Mouse (Mus musculus): ENCODE measurements around the gene Hoxc4. TPM values are rescaled to one million over a fixed set of nuclear protein-coding genes. Genes with fewer than 3 reads are reported as not detected.

The Hoxc4 gene
- polyA plus RNA-seq, 1 experiment from 2014 or later: 8.6 TPM

DNA sequence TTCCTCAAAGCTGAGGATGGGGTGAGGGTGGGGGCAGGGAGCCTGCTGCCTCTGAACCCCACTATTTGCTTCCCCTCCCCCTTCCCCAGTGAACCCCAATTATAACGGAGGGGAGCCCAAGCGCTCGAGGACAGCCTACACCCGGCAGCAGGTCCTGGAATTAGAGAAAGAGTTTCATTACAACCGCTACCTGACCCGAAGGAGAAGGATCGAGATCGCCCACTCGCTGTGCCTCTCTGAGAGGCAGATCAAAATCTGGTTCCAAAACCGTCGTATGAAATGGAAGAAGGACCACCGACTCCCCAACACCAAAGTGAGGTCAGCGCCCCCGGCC, 16.8 kb downstream of the Hoxc4 start:
- peak overlapping the region; percentile 44; the same call in 1 of the 2 replicates for H3K9ac ChIP-seq (ENCODE audit: low read depth, low read length)

DNA sequence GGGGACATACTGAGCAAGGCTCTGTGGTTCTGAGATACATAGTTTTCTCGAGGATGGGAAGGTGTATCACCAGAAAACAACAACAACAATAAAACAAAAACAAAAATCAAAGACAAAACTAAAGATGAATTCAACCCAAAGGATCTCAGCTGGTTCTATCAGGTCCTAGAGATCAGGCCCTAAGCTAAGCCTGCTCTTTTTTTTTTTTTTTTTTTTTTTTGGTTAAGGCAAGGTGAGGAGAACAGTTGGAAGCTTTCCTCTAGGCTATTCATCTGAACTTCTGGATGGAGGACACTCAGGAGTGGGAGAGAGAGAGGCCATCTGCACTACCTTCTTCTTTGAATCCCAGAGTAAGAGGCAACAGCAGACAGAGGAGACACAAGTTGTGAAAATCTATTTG, 18.8 kb downstream of the Hoxc4 start:
- H3K27ac ChIP-seq (ENCODE audit: low read depth, low read length): peak overlapping the region; percentile 24; the same call in 1 of the 2 replicates

More for the DNA sequence above, 16.8 kb downstream of the Hoxc4 start:
- H3K27me3 ChIP-seq (ENCODE audit: control insufficient read depth, insufficient read depth, low read length): peaks cover 6% of the 10 kb centered on the region; the same call in 1 of the 2 replicates
- H3K4me3 ChIP-seq (ENCODE audit: low read length): peak overlapping the region; percentile 46
- no peaks in the 10 kb centered on the region for H3K9me3 ChIP-seq (ENCODE audit: control insufficient read depth, low read length)
- H3K4me1 ChIP-seq (ENCODE audit: control insufficient read depth, insufficient read depth, low read length): peaks cover 66% of the 10 kb centered on the region
- ATAC-seq (ENCODE audit: low FRiP score, low TSS enrichment): 0 out of 2 replicates have a peak, but pooled peaks have one; percentile 4
- no peaks in the 10 kb centered on the region for H3K36me3 ChIP-seq (ENCODE audit: control insufficient read depth, insufficient read depth, low read length)
- WGBS: 3% methylated on average over 14 of the region's 14 CpGs
- H3K4me2 ChIP-seq (replicated peaks; ENCODE audit: low read depth, low read length): peak overlapping the region; percentile 74
- peak overlapping the region; percentile 66 for H3K27ac ChIP-seq (ENCODE audit: low read depth, low read length)

DNA sequence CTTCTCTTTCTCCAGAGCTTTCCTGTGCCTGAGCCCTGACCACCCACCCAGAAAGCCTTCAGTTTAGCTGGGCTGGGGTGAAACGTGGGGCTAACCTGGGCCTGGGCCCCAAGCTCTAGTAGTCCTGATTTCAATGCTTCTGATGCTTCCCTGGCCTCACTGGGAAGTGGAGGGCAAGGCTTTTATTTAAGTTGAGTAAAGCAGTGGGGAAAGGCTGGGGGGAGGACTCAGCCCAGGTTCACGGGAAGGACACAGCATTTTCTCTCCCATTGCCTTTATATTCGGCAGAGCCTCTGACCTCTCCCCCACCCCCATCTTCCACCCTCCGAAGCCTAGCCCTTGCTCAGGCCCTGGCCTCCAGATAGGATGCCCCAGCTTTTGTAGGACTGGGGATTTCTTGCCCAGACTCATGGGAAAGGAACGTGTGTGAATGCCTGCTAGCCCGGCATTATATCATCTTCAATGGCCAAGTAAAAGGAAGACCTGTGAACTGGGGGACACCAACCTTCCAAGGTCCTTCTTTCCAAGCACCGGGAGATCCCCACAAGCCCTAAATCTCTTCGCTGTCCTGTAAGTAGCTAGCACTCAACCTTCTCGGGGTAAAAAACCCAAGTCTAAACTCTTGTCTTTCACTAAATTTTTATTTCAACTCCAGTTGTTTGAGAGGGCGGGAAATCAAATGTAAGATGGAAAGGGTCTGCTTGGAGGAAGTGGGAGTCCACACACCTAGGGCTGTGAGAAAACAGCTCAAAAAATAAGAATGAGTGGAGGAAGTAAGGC, 20.2 kb downstream of the Hoxc4 start:
- WGBS: 25% methylated on average over 10 of the region's 10 CpGs
- Histone ChIP-seq H3K27ac (ENCODE audit: low read depth, low read length) (peak overlapping the region; percentile 24; the same call in 1 of the 2 replicates), H3K4me3 (ENCODE audit: low read length) (no peak overlapping the region), H3K36me3 (ENCODE audit: control insufficient read depth, insufficient read depth, low read length) (no peaks in the 10 kb centered on the region), H3K4me2 (replicated peaks; ENCODE audit: low read depth, low read length) (0 out of 2 replicates have a peak overlapping the region, but pooled peaks have one; percentile 10), H3K27me3 (ENCODE audit: control insufficient read depth, insufficient read depth, low read length) (no peaks in the 10 kb centered on the region; the same call in 1 of the 2 replicates), H3K4me1 (ENCODE audit: control insufficient read depth, insufficient read depth, low read length) (peaks cover 63% of the 10 kb centered on the region), H3K9me3 (ENCODE audit: control insufficient read depth, low read length) (no peaks in the 10 kb centered on the region), H3K9ac (ENCODE audit: low read depth, low read length) (0 out of 2 replicates have a peak overlapping the region, but pooled peaks have one; percentile 14)
- no peak for ATAC-seq (ENCODE audit: low FRiP score, low TSS enrichment)

More for the DNA sequence above, 18.8 kb downstream of the Hoxc4 start:
- Histone ChIP-seq H3K4me3 (ENCODE audit: low read length) (no peak overlapping the region), H3K27me3 (ENCODE audit: control insufficient read depth, insufficient read depth, low read length) (peaks cover 3% of the 10 kb centered on the region; the same call in 1 of the 2 replicates), H3K9ac (ENCODE audit: low read depth, low read length) (no peak overlapping the region), H3K4me2 (replicated peaks; ENCODE audit: low read depth, low read length) (no peak overlapping the region; the same call in 1 of the 2 replicates), H3K4me1 (ENCODE audit: control insufficient read depth, insufficient read depth, low read length) (peaks cover 75% of the 10 kb centered on the region), H3K36me3 (ENCODE audit: control insufficient read depth, insufficient read depth, low read length) (no peaks in the 10 kb centered on the region), H3K9me3 (ENCODE audit: control insufficient read depth, low read length) (no peaks in the 10 kb centered on the region)
- WGBS: 22% methylated on average over 1 of the region's 1 CpGs
- ATAC-seq (ENCODE audit: low FRiP score, low TSS enrichment): no peak

DNA sequence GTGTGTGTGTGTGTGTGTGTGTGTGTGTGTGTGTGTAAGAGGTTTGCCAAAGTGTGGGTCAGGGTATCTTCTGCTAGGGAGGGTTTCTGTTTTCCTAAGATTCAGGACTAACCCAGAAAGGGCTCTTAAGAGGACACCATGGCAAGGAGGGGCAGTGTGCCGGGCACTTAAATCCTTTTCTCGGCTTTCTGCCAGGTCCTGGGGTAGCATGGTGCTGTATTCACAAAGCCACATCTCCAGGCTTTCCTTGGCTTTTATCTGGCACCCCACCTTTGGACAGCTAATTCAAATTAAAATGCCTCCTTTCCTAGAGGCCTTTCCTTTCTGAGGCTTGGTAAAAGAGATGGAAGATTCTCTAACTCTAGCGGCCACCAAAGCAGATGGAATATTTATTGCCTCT, 20.9 kb downstream of the Hoxc4 start:
- Histone ChIP-seq H3K4me3 (ENCODE audit: low read length) (no peak overlapping the region), H3K27ac (ENCODE audit: low read depth, low read length) (0 out of 2 replicates have a peak overlapping the region, but pooled peaks have one; percentile 24), H3K9ac (ENCODE audit: low read depth, low read length) (0 out of 2 replicates have a peak overlapping the region, but pooled peaks have one; percentile 25), H3K36me3 (ENCODE audit: control insufficient read depth, insufficient read depth, low read length) (no peaks in the 10 kb centered on the region), H3K9me3 (ENCODE audit: control insufficient read depth, low read length) (no peaks in the 10 kb centered on the region), H3K4me1 (ENCODE audit: control insufficient read depth, insufficient read depth, low read length) (peaks cover 57% of the 10 kb centered on the region), H3K4me2 (replicated peaks; ENCODE audit: low read depth, low read length) (no peak overlapping the region), H3K27me3 (ENCODE audit: control insufficient read depth, insufficient read depth, low read length) (no peaks in the 10 kb centered on the region; the same call in 1 of the 2 replicates)
- no peak for ATAC-seq (ENCODE audit: low FRiP score, low TSS enrichment)
- 21% methylated on average over 3 of the region's 3 CpGs for WGBS

DNA sequence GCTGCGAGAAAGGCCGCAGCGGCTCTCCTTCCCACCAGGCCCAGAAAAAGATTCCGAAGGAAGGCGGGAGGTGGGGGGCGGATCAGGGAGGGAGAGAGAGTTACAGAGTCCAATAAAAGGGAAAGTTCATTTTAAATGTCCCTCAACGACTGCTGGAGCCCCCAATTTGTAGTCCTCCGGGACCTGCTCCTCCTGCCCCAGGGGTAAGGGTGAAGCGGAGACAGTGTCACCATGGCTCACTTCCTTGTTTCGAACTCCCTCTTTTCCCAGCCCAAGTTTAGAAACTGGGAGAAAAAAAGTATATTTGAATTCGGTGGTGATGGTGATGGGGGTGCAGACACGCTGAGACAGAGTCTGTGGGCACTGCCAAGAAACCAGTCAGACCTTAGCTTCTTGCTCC, 21.9 kb downstream of the Hoxc4 start:
- ATAC-seq (ENCODE audit: low FRiP score, low TSS enrichment): no peak
- no peaks in the 10 kb centered on the region for H3K36me3 ChIP-seq (ENCODE audit: control insufficient read depth, insufficient read depth, low read length)
- no peaks in the 10 kb centered on the region for H3K9me3 ChIP-seq (ENCODE audit: control insufficient read depth, low read length)
- 23% methylated on average over 12 of the region's 12 CpGs for WGBS
- H3K9ac ChIP-seq (ENCODE audit: low read depth, low read length): peak overlapping the region; percentile 40; the same call in 1 of the 2 replicates
- H3K4me2 ChIP-seq (replicated peaks; ENCODE audit: low read depth, low read length): peak overlapping the region; percentile 16; the same call in 1 of the 2 replicates
- 0 out of 2 replicates have a peak overlapping the region, but pooled peaks have one; percentile 6 for H3K4me3 ChIP-seq (ENCODE audit: low read length)
- H3K27ac ChIP-seq (ENCODE audit: low read depth, low read length): peak overlapping the region; percentile 39
- H3K27me3 ChIP-seq (ENCODE audit: control insufficient read depth, insufficient read depth, low read length): no peaks in the 10 kb centered on the region; the same call in 1 of the 2 replicates
- peaks cover 52% of the 10 kb centered on the region for H3K4me1 ChIP-seq (ENCODE audit: control insufficient read depth, insufficient read depth, low read length)

DNA sequence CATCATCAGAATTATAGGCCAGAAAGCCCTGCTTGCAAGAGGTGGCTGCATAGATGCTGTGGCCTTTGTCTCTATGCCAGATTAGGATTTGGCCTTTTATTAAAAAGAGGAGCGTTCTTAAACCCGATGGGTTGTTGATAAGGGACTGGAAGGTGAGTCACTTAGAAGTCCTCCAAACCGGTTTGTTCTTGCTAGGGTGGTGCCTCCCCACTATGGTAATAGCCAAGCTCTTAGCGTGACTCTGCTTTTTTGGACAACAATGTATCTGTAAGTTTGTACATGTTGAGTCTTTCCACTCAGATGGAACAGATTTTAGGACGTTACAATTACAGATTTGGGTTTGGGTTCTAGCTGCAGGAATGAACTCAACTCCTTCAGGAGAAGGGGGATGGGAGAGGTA, 22.9 kb downstream of the Hoxc4 start:
- H3K27ac ChIP-seq (ENCODE audit: low read depth, low read length): no peak overlapping the region; the same call in 1 of the 2 replicates
- no peak overlapping the region for H3K4me3 ChIP-seq (ENCODE audit: low read length)
- H3K4me1 ChIP-seq (ENCODE audit: control insufficient read depth, insufficient read depth, low read length): peaks cover 44% of the 10 kb centered on the region

DNA sequence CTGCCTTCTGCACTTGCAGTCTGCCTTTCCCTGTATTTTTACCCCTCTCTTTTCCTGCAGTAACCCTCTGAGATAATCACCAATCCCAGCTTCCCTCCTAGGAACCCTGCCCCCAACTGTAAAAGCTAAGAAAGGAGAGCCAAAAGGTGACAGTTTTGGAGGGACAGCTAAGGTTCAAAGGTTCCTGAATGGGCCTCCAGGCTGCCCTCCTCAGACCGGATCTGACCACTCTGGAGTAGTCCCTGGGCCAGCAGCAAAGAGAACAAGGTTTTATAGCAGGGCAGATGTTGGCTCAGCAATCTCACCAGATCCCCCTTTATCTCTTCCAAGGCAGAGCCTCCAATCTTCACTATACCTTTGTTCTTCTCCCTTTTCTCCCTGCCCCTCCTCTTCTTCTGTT, 23.5 kb downstream of the Hoxc4 start:
- Histone ChIP-seq H3K4me2 (replicated peaks; ENCODE audit: low read depth, low read length) (no peak overlapping the region), H3K4me3 (ENCODE audit: low read length) (no peak overlapping the region), H3K4me1 (ENCODE audit: control insufficient read depth, insufficient read depth, low read length) (peaks cover 44% of the 10 kb centered on the region), H3K27ac (ENCODE audit: low read depth, low read length) (no peak overlapping the region), H3K36me3 (ENCODE audit: control insufficient read depth, insufficient read depth, low read length) (no peaks in the 10 kb centered on the region), H3K9ac (ENCODE audit: low read depth, low read length) (no peak overlapping the region), H3K27me3 (ENCODE audit: control insufficient read depth, insufficient read depth, low read length) (no peaks in the 10 kb centered on the region; the same call in 1 of the 2 replicates), H3K9me3 (ENCODE audit: control insufficient read depth, low read length) (no peaks in the 10 kb centered on the region)
- no peak for ATAC-seq (ENCODE audit: low FRiP score, low TSS enrichment)
- WGBS: 15% methylated on average over 1 of the region's 1 CpGs

More for the DNA sequence above, 22.9 kb downstream of the Hoxc4 start:
- Histone ChIP-seq H3K9ac (ENCODE audit: low read depth, low read length) (no peak overlapping the region), H3K27me3 (ENCODE audit: control insufficient read depth, insufficient read depth, low read length) (no peaks in the 10 kb centered on the region; the same call in 1 of the 2 replicates), H3K9me3 (ENCODE audit: control insufficient read depth, low read length) (no peaks in the 10 kb centered on the region), H3K36me3 (ENCODE audit: control insufficient read depth, insufficient read depth, low read length) (no peaks in the 10 kb centered on the region), H3K4me2 (replicated peaks; ENCODE audit: low read depth, low read length) (no peak overlapping the region)
- no peak for ATAC-seq (ENCODE audit: low FRiP score, low TSS enrichment)
- WGBS: 23% methylated on average over 5 of the region's 5 CpGs

DNA sequence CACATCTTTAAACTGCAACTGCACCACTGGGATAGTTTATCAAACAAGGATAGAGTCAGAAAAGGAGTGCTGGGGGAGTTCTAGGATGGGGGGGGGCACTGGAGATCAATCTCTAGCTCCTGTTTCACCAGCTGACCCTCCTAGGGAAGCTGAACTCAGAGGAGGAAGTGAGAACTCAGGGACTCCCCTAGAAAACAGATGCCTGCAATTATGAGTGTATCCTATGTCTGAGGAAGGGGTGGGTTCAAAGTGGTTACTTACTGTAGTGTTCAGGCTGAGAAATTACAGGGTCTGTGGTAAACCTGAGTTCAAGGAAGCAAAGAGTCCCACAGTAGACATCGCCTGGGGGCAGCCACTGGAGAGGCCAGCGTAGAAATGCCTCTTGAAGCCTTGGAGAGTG, 32.9 kb downstream of the Hoxc4 start:
- H3K4me2 ChIP-seq (replicated peaks; ENCODE audit: low read depth, low read length): no peak overlapping the region
- H3K9ac ChIP-seq (ENCODE audit: low read depth, low read length): no peak overlapping the region
- H3K9me3 ChIP-seq (ENCODE audit: control insufficient read depth, low read length): no peaks in the 10 kb centered on the region
- ATAC-seq (ENCODE audit: low FRiP score, low TSS enrichment): 0 out of 2 replicates have a peak, but pooled peaks have one; percentile 41
- no peak overlapping the region for H3K27ac ChIP-seq (ENCODE audit: low read depth, low read length)
- 70% methylated on average over 2 of the region's 2 CpGs for WGBS
- H3K27me3 ChIP-seq (ENCODE audit: control insufficient read depth, insufficient read depth, low read length): no peaks in the 10 kb centered on the region
- H3K4me1 ChIP-seq (ENCODE audit: control insufficient read depth, insufficient read depth, low read length): peaks cover 25% of the 10 kb centered on the region
- H3K4me3 ChIP-seq (ENCODE audit: low read length): no peak overlapping the region
- H3K36me3 ChIP-seq (ENCODE audit: control insufficient read depth, insufficient read depth, low read length): no peaks in the 10 kb centered on the region

DNA sequence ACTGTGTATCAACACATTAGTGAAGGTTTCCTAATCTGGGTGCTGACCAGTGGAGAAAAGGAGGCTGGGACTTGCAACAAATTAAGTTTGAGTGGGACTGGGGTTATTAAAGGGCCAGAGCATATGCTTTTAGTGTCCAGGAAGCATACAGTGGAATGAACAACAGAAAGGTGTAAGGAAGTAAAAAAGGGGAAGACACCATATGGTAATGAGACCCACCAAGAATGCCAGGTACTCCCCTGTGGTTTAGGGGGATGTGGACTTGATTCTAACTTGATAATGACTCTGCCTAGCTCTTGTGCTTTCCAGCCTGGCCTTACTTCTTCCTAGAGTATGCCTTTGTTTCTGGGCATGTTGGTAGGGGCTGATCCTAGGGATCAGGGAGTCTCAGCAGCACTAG, 34.5 kb downstream of the Hoxc4 start:
- ATAC-seq (ENCODE audit: low FRiP score, low TSS enrichment): no peak
- no peaks in the 10 kb centered on the region for H3K9me3 ChIP-seq (ENCODE audit: control insufficient read depth, low read length)
- H3K27ac ChIP-seq (ENCODE audit: low read depth, low read length): no peak overlapping the region
- H3K27me3 ChIP-seq (ENCODE audit: control insufficient read depth, insufficient read depth, low read length): no peaks in the 10 kb centered on the region
- H3K4me3 ChIP-seq (ENCODE audit: low read length): no peak overlapping the region
- H3K9ac ChIP-seq (ENCODE audit: low read depth, low read length): no peak overlapping the region
- H3K4me2 ChIP-seq (replicated peaks; ENCODE audit: low read depth, low read length): no peak overlapping the region
- no peaks in the 10 kb centered on the region for H3K36me3 ChIP-seq (ENCODE audit: control insufficient read depth, insufficient read depth, low read length)
- H3K4me1 ChIP-seq (ENCODE audit: control insufficient read depth, insufficient read depth, low read length): peaks cover 36% of the 10 kb centered on the region
